Mouse (Mus musculus): ENCODE results near the gene Spats1. TPM values are rescaled to one million over a fixed set of nuclear protein-coding genes. Genes with fewer than 3 reads are reported as not detected.
A peak's percentile ranks its signal among the peaks of the same experiment; 100 is the strongest.

The Spats1 gene
- polyA plus RNA-seq, 2 experiments, result 0.06 TPM

- DNase-seq (ENCODE audit: low read depth in 3 of 3, low spot score in 3 of 3), result no peak
- WGBS (ENCODE audit: insufficient replicate concordance), result 93% methylated on average over 2 of the region's 2 CpGs
Measured at GRCm38 (mm10) chr17:45408719-45409118, 66.5 kb downstream of the Spats1 start.

DNA sequence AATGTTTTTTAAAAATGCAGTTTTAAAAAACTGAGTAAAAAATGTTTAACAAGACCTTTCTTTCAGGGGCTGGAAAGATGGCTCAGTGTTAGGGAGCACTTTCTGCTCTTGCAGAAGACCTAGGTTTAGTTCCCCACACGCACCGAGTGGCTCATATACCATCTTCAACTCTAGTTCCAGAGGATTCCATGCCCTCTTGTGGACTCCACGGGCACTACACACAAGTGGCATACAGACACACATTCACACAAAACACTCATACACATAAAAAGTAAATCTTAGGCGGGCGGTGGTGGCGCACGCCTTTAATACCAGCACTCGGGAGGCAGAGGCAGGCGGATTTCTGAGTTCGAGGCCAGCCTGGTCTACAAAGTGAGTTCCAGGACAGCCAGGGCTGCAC, 68.9 kb downstream of the Spats1 start:
- WGBS (ENCODE audit: insufficient replicate concordance), result 87% methylated on average over 10 of the region's 10 CpGs
- DNase-seq (ENCODE audit: low read depth in 3 of 3, low spot score in 3 of 3), result no peak
- peaks cover 48% of the 10 kb centered on the region for H3K36me3 ChIP-seq (replicated peaks; ENCODE audit: control insufficient read depth, insufficient read depth, low read depth)

More at GRCm38 (mm10) chr17:45408719-45409118, 66.5 kb downstream of the Spats1 start:
- no peaks in the 10 kb centered on the region for H3K9me3 ChIP-seq (ENCODE audit: control insufficient read depth, low read length)
- H3K36me3 ChIP-seq (replicated peaks; ENCODE audit: control insufficient read depth, insufficient read depth, low read depth), result peaks cover 65% of the 10 kb centered on the region
- no peak overlapping the region for H3K4me2 ChIP-seq (ENCODE audit: low read depth)
- H3K27me3 ChIP-seq (ENCODE audit: control insufficient read depth, insufficient read depth, low read length), result no peaks in the 10 kb centered on the region
- no peak for ATAC-seq (ENCODE audit: insufficient read depth)
- H3K9ac ChIP-seq (replicated peaks), result no peak overlapping the region
- no peak overlapping the region for H3K27ac ChIP-seq
- H3K4me1 ChIP-seq (replicated peaks; ENCODE audit: control insufficient read depth in 2 of 2, insufficient read depth in 2 of 2, low read length in 1 of 2), result no peaks in the 10 kb centered on the region; a peak in 1 of 4 replicates
- H3K4me3 ChIP-seq (ENCODE audit: insufficient read depth in 1 of 2, low read depth in 2 of 2, low read length in 2 of 2), result no peak overlapping the region
- TF ChIP-seq CTCF (IDR thresholded peaks at IDR 0.05; ENCODE audit: low read depth) (no peak), EP300 (IDR thresholded peaks at IDR 0.05; ENCODE audit: low read depth) (no peak)

GRCm38 (mm10) chr17:45403207-45403606, 72.0 kb downstream of the Spats1 start:
- H3K9me3 ChIP-seq (ENCODE audit: control insufficient read depth, low read length), result no peaks in the 10 kb centered on the region
- TF ChIP-seq CTCF (IDR thresholded peaks at IDR 0.05; ENCODE audit: low read depth), result peak; percentile 55; the same call in 1 of the 2 replicates
- TF ChIP-seq EP300 (IDR thresholded peaks at IDR 0.05; ENCODE audit: low read depth), result no peak
- H3K4me1 ChIP-seq (replicated peaks; ENCODE audit: control insufficient read depth in 2 of 2, insufficient read depth in 2 of 2, low read length in 1 of 2), result 0 out of 4 replicates have a peak, but pooled peaks cover 0 to 2% of the 10 kb centered on the region in 2 experiments
- H3K27me3 ChIP-seq (ENCODE audit: control insufficient read depth, insufficient read depth, low read length), result no peaks in the 10 kb centered on the region
- H3K4me3 ChIP-seq (ENCODE audit: insufficient read depth in 1 of 2, low read depth in 2 of 2, low read length in 2 of 2), result no peak overlapping the region
- H3K4me2 ChIP-seq (ENCODE audit: low read depth), result no peak overlapping the region
- DNase-seq (ENCODE audit: low read depth in 3 of 3, low spot score in 3 of 3), result peak; percentile 22 to 49 (median 37)
- no peak overlapping the region for H3K9ac ChIP-seq (replicated peaks)
- ATAC-seq (ENCODE audit: insufficient read depth), result no peak
- H3K27ac ChIP-seq, result no peak overlapping the region
- peaks cover 35% of the 10 kb centered on the region for H3K36me3 ChIP-seq (replicated peaks; ENCODE audit: control insufficient read depth, insufficient read depth, low read depth)
- WGBS (ENCODE audit: insufficient replicate concordance), result 27% methylated on average over 3 of the region's 3 CpGs

More for the DNA sequence above, 68.9 kb downstream of the Spats1 start:
- no peak overlapping the region for H3K9ac ChIP-seq (replicated peaks)
- TF ChIP-seq CTCF (IDR thresholded peaks at IDR 0.05; ENCODE audit: low read depth), result peak; percentile 49
- TF ChIP-seq EP300 (IDR thresholded peaks at IDR 0.05; ENCODE audit: low read depth), result no peak
- H3K27me3 ChIP-seq (ENCODE audit: control insufficient read depth, insufficient read depth, low read length), result no peaks in the 10 kb centered on the region
- H3K4me3 ChIP-seq (ENCODE audit: insufficient read depth in 1 of 2, low read depth in 2 of 2, low read length in 2 of 2), result no peak overlapping the region
- no peak for ATAC-seq (ENCODE audit: insufficient read depth)
- H3K4me1 ChIP-seq (replicated peaks; ENCODE audit: control insufficient read depth in 2 of 2, insufficient read depth in 2 of 2, low read length in 1 of 2), result 0 out of 4 replicates have a peak, but pooled peaks cover 0 to 2% of the 10 kb centered on the region in 2 experiments
- no peaks in the 10 kb centered on the region for H3K9me3 ChIP-seq (ENCODE audit: control insufficient read depth, low read length)
- H3K4me2 ChIP-seq (ENCODE audit: low read depth), result no peak overlapping the region
- no peak overlapping the region for H3K27ac ChIP-seq

DNA sequence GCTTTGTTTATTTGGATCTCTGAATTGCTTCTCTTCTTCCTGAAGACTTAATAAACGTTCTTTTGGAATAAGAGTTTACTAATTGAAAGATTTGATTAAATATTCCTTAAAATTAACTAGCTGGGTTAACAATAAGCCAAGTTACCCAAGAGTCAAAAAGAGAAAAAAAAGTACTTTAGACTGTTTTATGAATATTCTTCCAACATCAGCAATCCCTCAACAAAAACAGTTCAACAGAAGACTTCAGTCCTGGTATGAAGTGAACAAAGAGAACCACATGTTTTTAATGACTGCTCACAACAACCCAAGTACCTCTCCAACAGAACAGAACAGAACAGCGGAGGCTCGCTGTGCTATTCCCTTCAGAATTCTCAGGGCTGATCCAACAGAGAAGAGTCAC, 72.6 kb downstream of the Spats1 start:
- Histone ChIP-seq H3K9me3 (ENCODE audit: control insufficient read depth, low read length) (no peaks in the 10 kb centered on the region), H3K27ac (no peak overlapping the region), H3K36me3 (replicated peaks; ENCODE audit: control insufficient read depth, insufficient read depth, low read depth) (peaks cover 32% of the 10 kb centered on the region), H3K27me3 (ENCODE audit: control insufficient read depth, insufficient read depth, low read length) (no peaks in the 10 kb centered on the region), H3K9ac (replicated peaks) (no peak overlapping the region), H3K4me1 (replicated peaks; ENCODE audit: control insufficient read depth in 2 of 2, insufficient read depth in 2 of 2, low read length in 1 of 2) (0 out of 4 replicates have a peak, but pooled peaks cover 0 to 2% of the 10 kb centered on the region in 2 experiments), H3K4me3 (ENCODE audit: insufficient read depth in 1 of 2, low read depth in 2 of 2, low read length in 2 of 2) (no peak overlapping the region), H3K4me2 (ENCODE audit: low read depth) (no peak overlapping the region)
- no peak for ATAC-seq (ENCODE audit: insufficient read depth)
- no peak for TF ChIP-seq CTCF (IDR thresholded peaks at IDR 0.05; ENCODE audit: low read depth)
- TF ChIP-seq EP300 (IDR thresholded peaks at IDR 0.05; ENCODE audit: low read depth), result no peak
- WGBS (ENCODE audit: insufficient replicate concordance), result 70% methylated on average over 3 of the region's 3 CpGs
- DNase-seq (ENCODE audit: low read depth in 3 of 3, low spot score in 3 of 3), result no peak

DNA sequence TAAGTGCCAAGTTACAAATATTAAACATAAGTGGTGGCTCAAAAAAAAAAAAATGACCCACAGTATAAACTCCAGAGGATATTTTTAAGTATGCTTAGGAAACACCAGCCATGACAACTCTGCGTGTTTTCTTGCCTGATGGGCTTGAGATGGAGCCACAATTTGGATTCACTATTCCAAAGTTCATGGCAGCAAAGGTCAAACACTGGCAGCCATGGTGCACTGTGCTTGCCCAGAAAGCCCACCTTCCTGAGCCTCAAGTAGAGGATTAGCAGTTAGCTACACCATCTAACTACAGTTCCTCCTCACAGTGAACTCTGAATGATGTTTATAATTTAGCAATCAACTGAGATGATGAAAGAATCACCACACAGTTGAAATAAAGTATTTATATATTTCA, 73.1 kb downstream of the Spats1 start:
- no peak for TF ChIP-seq EP300 (IDR thresholded peaks at IDR 0.05; ENCODE audit: low read depth)
- no peak for TF ChIP-seq CTCF (IDR thresholded peaks at IDR 0.05; ENCODE audit: low read depth)
- ATAC-seq (ENCODE audit: insufficient read depth) (no peak), DNase-seq (ENCODE audit: low read depth in 3 of 3, low spot score in 3 of 3) (no peak)
- WGBS (ENCODE audit: insufficient replicate concordance), result 90% methylated on average over 1 of the region's 1 CpGs
- peaks cover 27% of the 10 kb centered on the region for H3K36me3 ChIP-seq (replicated peaks; ENCODE audit: control insufficient read depth, insufficient read depth, low read depth)
- H3K4me3 ChIP-seq (ENCODE audit: insufficient read depth in 1 of 2, low read depth in 2 of 2, low read length in 2 of 2), result no peak overlapping the region
- 0 out of 4 replicates have a peak, but pooled peaks cover 0 to 2% of the 10 kb centered on the region in 2 experiments for H3K4me1 ChIP-seq (replicated peaks; ENCODE audit: control insufficient read depth in 2 of 2, insufficient read depth in 2 of 2, low read length in 1 of 2)
- H3K27me3 ChIP-seq (ENCODE audit: control insufficient read depth, insufficient read depth, low read length), result no peaks in the 10 kb centered on the region
- no peak overlapping the region for H3K9ac ChIP-seq (replicated peaks)
- no peak overlapping the region for H3K4me2 ChIP-seq (ENCODE audit: low read depth)
- no peaks in the 10 kb centered on the region for H3K9me3 ChIP-seq (ENCODE audit: control insufficient read depth, low read length)
- no peak overlapping the region for H3K27ac ChIP-seq
